Mouse (Mus musculus) cerebellum, adult 2 months (tissue): ENCODE measurements at regions not wholly inside any gene's neighbourhood (a gene's known extent, or its start where the extent isn't known, plus 50 kb on each side); places are given as distances from the start of the nearest gene placed in this dataset.

ENCODE experiments used
- CTCF ChIP-seq: fragments of 200-500 bp; IDR thresholded peaks from 2 replicates; pipeline ENCODE4 v1.5.1; 2011; ENCODE audit warnings: low read depth, mild to moderate bottlenecking, control low read depth, low read length, moderate library complexity, borderline replicate concordance; ENCODE audit not compliant: insufficient read depth
- POLR2A ChIP-seq: fragments of 200-500 bp; IDR thresholded peaks from 2 replicates; pipeline ENCODE4 v1.6.1; 2011; ENCODE audit warnings: low read length, control low read depth, borderline replicate concordance; ENCODE audit not compliant: insufficient read depth

DNA sequence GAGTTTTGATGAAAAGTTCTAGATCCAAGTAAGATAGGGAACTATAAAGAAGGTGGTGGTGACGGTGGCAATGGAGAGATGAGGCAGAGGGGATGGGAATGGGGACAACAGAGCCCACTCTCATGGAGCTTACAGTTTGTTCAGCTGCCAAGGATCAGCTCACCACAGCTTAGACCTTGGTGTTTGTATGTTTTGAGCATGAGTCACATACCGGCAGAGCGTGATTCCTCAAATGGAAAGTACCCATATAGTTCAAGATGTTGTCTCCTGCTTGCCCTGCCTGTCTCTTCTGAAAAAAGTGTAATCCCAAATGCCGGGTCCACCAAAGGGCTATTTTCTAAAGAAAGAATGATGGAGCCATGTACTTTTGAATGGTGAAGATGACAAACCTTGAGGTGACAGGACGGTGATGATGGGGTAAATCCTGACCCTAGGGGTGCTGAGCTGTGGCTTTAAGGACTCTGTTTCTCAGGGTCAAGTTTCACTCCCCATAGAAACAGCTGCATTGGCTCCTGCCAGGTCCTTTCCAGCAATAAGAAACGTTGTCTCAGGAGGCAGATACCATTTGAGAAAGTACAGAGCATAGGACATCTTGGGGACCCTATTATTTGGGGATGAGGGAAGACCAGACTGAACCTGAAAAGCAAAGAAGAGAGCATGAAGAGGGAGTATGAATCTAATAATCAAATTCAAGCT lies 62.8 kb upstream of the Akap6 start:
- TF ChIP-seq CTCF, result no peak
- TF ChIP-seq POLR2A, result no peak
